In the genomic region with DNA sequence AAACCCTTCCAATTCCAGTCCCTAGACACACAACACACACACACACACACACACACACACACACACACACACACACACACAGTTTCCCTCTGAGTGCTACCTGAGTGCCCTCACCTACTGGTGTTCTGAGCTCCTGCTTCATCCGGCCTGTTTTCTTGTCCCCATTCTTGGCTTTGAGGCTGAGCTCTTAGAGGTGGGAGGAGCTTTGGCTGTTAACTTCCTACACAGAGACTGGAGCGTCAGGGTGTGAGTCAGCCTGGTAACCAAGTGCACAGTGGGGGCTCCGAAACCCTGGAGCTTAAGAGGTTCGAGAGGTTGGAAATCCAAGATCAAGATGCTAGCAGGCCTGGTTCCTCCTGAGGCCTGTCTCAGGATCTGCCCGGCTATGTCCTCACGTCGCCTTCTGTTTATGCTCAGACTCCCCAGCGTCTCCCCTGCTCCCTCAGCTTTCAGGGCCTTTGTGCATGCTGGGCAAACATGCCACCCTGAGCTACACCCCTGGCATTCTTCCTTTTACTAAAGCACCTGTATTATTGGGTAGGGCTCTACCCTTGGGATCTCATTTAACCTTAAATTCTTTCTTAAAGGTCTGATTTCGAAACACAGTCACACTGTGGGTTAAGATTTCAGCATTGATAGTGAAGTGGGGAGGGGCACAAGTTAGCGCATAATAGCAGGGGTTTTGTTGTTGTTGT, we compare ENCODE assay signal across 9 mouse cellular contexts. TPM values are rescaled to one million over a fixed set of nuclear protein-coding genes. Genes with fewer than 3 reads are reported as not detected.
DNase-seq lines count a peak whose midpoint lies in the region; ATAC-seq and TF ChIP-seq lines count a peak whose summit lies in the region.
"Had no signal": no experiment of that assay in that cellular context is flagged by ENCODE, and none has a peak within 500 bp of the region (broad histone marks: within the 10 kb centered on the region; RNA-seq: fewer than 3 reads in every experiment).

No protein-coding gene starts in this region.

- DNase-seq in right cerebral cortex, adult 18-20 months: peak; percentile 74
- no peak for DNase-seq in right cerebral cortex, postnatal 4 days
- peak; percentile 53 to 57 for DNase-seq in left cerebral cortex, adult 18-20 months (ENCODE audit: low spot score in 2 of 2)
- peak; percentile 30 to 66 for DNase-seq in right cerebral cortex, postnatal 36 days (ENCODE audit: low spot score in 2 of 2)
- no peak for DNase-seq in spleen, adult 18-20 months

- no peaks in the 10 kb centered on the region for H3K9me3 ChIP-seq in forebrain, embryonic 13.5 days (replicated peaks)
- H3K9me3 ChIP-seq: heart, embryonic 15.5 days had no signal

- no peak for ATAC-seq in forebrain, embryonic 13.5 days
- no peak for ATAC-seq in erythroblast, adult 5-6 weeks (replicated peaks; ENCODE audit: low FRiP score, poor library complexity, severe bottlenecking)

- 59% methylated on average over 10 of the region's 10 CpGs for WGBS in forebrain, embryonic 13.5 days

- H3K36me3 ChIP-seq in forebrain, embryonic 13.5 days (ENCODE audit: poor library complexity, severe bottlenecking): peaks cover 13% of the 10 kb centered on the region

- no peak overlapping the region for H3K27ac ChIP-seq in bone marrow macrophage, adult 2 months (ENCODE audit: insufficient read depth, low read depth, low read length)
- no peak overlapping the region for H3K27ac ChIP-seq in forebrain, embryonic 13.5 days
- H3K27ac ChIP-seq: heart, embryonic 15.5 days had no signal

- no peak for TF ChIP-seq CTCF in bone marrow macrophage, adult 2 months (IDR thresholded peaks at IDR 0.05; ENCODE audit: low read depth, low read length)

- no peak overlapping the region for H3K9ac ChIP-seq in forebrain, embryonic 13.5 days
- H3K9ac ChIP-seq: heart, embryonic 15.5 days had no signal

- H3K4me3 ChIP-seq in bone marrow macrophage, adult 2 months (ENCODE audit: insufficient read depth, low read length): 0 out of 2 replicates have a peak overlapping the region, but pooled peaks have one; percentile 18
- no peak overlapping the region for H3K4me3 ChIP-seq in forebrain, embryonic 13.5 days
- H3K4me3 ChIP-seq: heart, embryonic 15.5 days had no signal

- peaks cover 17% of the 10 kb centered on the region for H3K4me1 ChIP-seq in bone marrow macrophage, adult 2 months (ENCODE audit: control insufficient read depth, insufficient read depth, low read length)
- no peaks in the 10 kb centered on the region for H3K4me1 ChIP-seq in forebrain, embryonic 13.5 days

- H3K4me2 ChIP-seq in forebrain, embryonic 13.5 days: no peak overlapping the region
- H3K4me2 ChIP-seq: heart, embryonic 15.5 days had no signal

- no peaks in the 10 kb centered on the region for H3K27me3 ChIP-seq in forebrain, embryonic 13.5 days
- H3K27me3 ChIP-seq: heart, embryonic 15.5 days had no signal

- no peak for TF ChIP-seq POLR2A in bone marrow macrophage, adult 2 months (IDR thresholded peaks at IDR 0.05; ENCODE audit: borderline replicate concordance, low read depth, low read length)

RNA-seq across cellular contexts. Expression of a gene that starts 45.0 kb away (rescaled TPM):
- polyA plus RNA-seq in bone marrow macrophage, adult 2 months (2012; ENCODE audit: insufficient read depth, insufficient read length, missing spikeins): not detected in 2 replicates
- total RNA-seq in left cerebral cortex, adult 18-20 months (2021): 100 to 1,000 TPM; 245 to 266 TPM
- 12.3 and 14.3 TPM in 2 replicates for polyA plus RNA-seq in forebrain, embryonic 13.5 days (2015; fragmentation: Nextera tagmentation; extraction: Ambion mirVana)
- not detected in 2 replicates for total RNA-seq in erythroblast, adult 5-6 weeks (2015; ENCODE audit: low replicate concordance)
- total RNA-seq in erythroblast, adult 5-6 weeks (2017; ENCODE audit: low replicate concordance): 0.26 TPM in 1 of 2 replicates, not detected in the other

Comparison
In these comparisons a context has a peak if more than half of its experiments do, and no peak if none do; other contexts are left out.
1. DNase-seq: peak in right cerebral cortex, adult 18-20 months (single experiment), left cerebral cortex, adult 18-20 months (2 of 2) and right cerebral cortex, postnatal 36 days (2 of 2); none in right cerebral cortex, postnatal 4 days (single experiment) and spleen, adult 18-20 months (0 of 2).
2. RNA of a gene that starts 45.0 kb away (total RNA-seq): 245 to 266 TPM in left cerebral cortex, adult 18-20 months; 0.26 TPM in erythroblast, adult 5-6 weeks; every median in the first group is over 100 times any median in the second.